Mouse (Mus musculus): ENCODE results near the gene Cd300e.

DNA sequence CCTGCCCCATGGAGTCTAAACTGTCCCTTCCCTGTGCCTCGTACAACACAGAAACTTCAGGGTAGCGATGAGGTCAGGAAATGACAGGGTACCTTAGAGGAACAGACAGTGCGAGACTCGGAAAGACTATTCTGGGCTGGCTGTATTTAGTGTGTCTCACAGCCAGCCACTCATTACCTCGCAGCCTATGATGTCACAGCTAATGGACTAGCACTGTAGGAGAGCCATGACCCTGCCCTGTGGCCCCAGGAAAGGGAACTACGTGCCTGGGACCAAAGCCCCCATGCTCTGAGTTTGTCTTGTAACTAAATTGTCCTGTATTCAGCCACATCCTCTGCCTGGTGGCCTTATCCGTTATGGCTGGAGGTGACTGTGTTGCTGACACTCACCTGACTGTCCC lies 13.4 kb upstream of the Cd300e start:
- no peak for TF ChIP-seq CTCF (IDR thresholded peaks at IDR 0.05; ENCODE audit: borderline replicate concordance, control insufficient read depth, extremely low read depth, insufficient read depth, low read length, poor library complexity)
- TF ChIP-seq POLR2A (IDR thresholded peaks at IDR 0.05; ENCODE audit: control insufficient read depth, extremely low read depth, insufficient read depth, low read length, poor library complexity), result no peak

Measured in thymus, adult 2 months (tissue).